Mouse (Mus musculus) hindbrain, embryonic 14.5 days (tissue): ENCODE measurements around the gene Slc25a39. TPM values are rescaled to one million over a fixed set of nuclear protein-coding genes. Genes with fewer than 3 reads are reported as not detected.
A peak's percentile ranks its signal among the peaks of the same experiment; 100 is the strongest.
"Not testable (repeated sequence)": the region's sequence is repeated elsewhere in the genome, so short reads cannot be mapped to it uniquely, and the experiment has no call there.

Source experiments
- ATAC-seq: fragments of 200-750 bp; cut with Nextera tagmentation; 2 replicates; pipeline ENCODE4 v1.8.0; 2017; ENCODE audit warnings: moderate number of reproducible peaks, mild to moderate bottlenecking, moderate TSS enrichment, moderate library complexity; ENCODE audit not compliant: low FRiP score
- DNase-seq: peaks from one replicate; pipeline ENCODE4 v3.0.0-alpha.2; 2015; ENCODE audit warnings: low spot score
- H3K27ac ChIP-seq: fragments of 300-500 bp; sonication (generic); 2 replicates; pipeline ENCODE4 v1.5.1; 2014; ENCODE audit warnings: mild to moderate bottlenecking, moderate library complexity
- H3K27me3 ChIP-seq: fragments of 300-500 bp; sonication (generic); 2 replicates; pipeline ENCODE4 v1.6.1; 2014; ENCODE audit warnings: mild to moderate bottlenecking, low read length, mixed read lengths; ENCODE audit not compliant: control insufficient read depth, insufficient read depth
- H3K36me3 ChIP-seq: fragments of 300-500 bp; sonication (generic); replicated peaks from 2 replicates; pipeline ENCODE4 v1.6.1; 2014; ENCODE audit not compliant: control insufficient read depth, insufficient read depth
- H3K4me1 ChIP-seq: fragments of 300-500 bp; sonication (generic); replicated peaks from 2 replicates; pipeline ENCODE4 v1.6.1; 2014; ENCODE audit warnings: antibody characterized with exemption, low read length, mixed read lengths; ENCODE audit not compliant: control insufficient read depth, insufficient read depth
- H3K4me2 ChIP-seq: fragments of 300-500 bp; sonication (generic); replicated peaks from 2 replicates; pipeline ENCODE4 v1.6.1; 2014; ENCODE audit warnings: mild to moderate bottlenecking, moderate library complexity
- H3K4me3 ChIP-seq: fragments of 300-500 bp; sonication (generic); replicated peaks from 2 replicates; pipeline ENCODE4 v1.5.1; 2014; ENCODE audit warnings: mild to moderate bottlenecking, low read length
- H3K9ac ChIP-seq: fragments of 300-500 bp; sonication (generic); 2 replicates; pipeline ENCODE4 v1.6.1; 2014
- H3K9me3 ChIP-seq: fragments of 300-500 bp; sonication (generic); 2 replicates; pipeline ENCODE4 v1.6.1; 2016; ENCODE audit warnings: low read length; ENCODE audit not compliant: control insufficient read depth
- WGBS: fragments of 180-500 bp; shearing (Covaris S2); extraction: QIAGEN DNeasy Blood & Tissue Kit; methylation state at CpG from one replicate; pipeline ENCODE4 v1.1.7; 2014; 5-methylcytosine and 5-hydroxymethylcytosine counted together
- polyA plus RNA-seq: library from polyadenylated mRNA; unstranded; fragments of >200 nt; fragmentation: Nextera tagmentation; extraction: Ambion mirVana; gene quantifications from 2 replicates; pipeline ENCODE4 v1.2.1, GENCODE M21; 2014

Slc25a39 gene
- polyA plus RNA-seq, 1 experiment from 2014 or later, result 154 TPM

DNA sequence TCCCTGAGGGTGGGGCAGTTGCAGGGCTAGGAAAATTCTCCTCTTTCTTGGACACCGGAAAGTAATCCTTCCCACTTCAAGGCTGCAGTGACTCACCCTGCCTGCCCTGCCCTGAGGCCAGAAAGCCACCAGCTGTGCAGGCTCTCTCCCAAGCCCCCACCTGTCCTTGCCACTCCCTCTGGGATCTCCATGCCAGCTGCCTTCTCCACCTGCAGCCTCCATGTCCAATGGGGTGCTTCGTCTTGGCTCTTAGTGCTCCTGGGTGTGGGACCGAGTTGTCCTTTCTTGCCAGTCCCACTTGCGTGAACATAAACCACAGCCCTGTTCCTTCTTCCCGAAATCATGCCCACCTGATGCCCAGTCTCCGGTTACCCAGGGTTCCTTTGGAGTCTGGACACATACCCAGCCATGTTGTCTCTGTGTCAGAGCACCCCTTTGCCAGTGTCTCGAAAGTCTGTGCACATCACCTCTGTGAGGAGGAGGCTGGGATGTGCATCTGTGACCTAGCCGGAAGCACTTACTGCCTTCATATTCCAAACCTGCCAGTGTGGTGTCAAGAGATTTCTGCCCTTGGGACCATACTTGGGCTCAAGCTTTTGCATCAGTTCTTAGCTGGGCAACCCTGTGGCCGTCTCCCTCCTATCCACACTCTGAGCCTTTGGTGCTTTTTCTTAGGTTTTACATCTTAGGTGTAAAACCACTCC, 13.2 kb downstream of the Slc25a39 start:
- ATAC-seq, result no peak
- 59% methylated on average over 9 of the region's 9 CpGs for WGBS
- Histone ChIP-seq H3K9ac (peak overlapping the region; percentile 96), H3K4me2 (peak overlapping the region; percentile 89), H3K4me3 (peak overlapping the region; percentile 84), H3K4me1 (peaks cover 47% of the 10 kb centered on the region), H3K36me3 (peaks cover 17% of the 10 kb centered on the region), H3K27ac (peak overlapping the region; percentile 98), H3K27me3 (0 out of 2 replicates have a peak, but pooled peaks cover 3% of the 10 kb centered on the region), H3K9me3 (no peaks in the 10 kb centered on the region)
- DNase-seq, result no peak

DNA sequence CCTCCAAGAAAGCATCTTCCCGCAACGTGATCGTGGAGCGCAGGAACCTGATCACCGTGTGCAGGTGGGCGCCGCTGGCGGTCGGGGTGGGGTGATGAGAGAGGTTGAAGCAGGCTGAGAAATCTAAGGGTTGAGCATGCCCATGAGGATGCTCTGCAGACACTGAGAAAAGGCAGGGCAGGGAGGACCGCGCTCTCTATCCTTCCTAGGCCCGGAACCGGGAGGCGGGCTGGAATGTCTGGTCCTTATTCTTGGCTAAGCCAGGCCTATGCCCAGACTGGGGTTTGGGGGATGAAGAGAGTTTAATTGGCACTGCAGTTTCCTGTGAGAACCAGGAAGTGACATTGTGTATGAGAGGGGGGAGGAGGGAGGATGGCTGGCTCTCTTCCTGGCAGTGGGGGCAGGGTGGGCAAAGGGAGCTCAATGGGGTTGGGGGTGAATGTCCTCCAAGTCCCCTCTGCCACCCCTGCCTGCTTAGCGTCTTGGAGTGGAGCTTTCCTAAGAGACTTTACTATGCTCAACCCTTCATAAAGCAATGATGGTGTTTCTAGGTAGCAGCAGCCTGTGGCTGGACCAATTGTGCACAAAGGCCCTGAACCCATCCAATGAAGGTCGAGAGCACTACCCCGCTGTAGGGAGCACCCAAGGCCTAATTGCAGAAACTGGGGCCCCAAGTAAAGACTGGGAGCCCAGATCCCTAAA, 13.9 kb downstream of the Slc25a39 start:
- DNase-seq (peak; percentile 60), ATAC-seq (peak; percentile 53)
- no peaks in the 10 kb centered on the region for H3K27me3 ChIP-seq
- H3K4me3 ChIP-seq, result peak overlapping the region; percentile 84
- peak overlapping the region; percentile 89 for H3K4me2 ChIP-seq
- H3K4me1 ChIP-seq, result peaks cover 44% of the 10 kb centered on the region
- no peaks in the 10 kb centered on the region for H3K9me3 ChIP-seq
- H3K9ac ChIP-seq, result peak overlapping the region; percentile 96
- 4% methylated on average over 17 of the region's 17 CpGs for WGBS
- peaks cover 10% of the 10 kb centered on the region for H3K36me3 ChIP-seq
- peak overlapping the region; percentile 98 for H3K27ac ChIP-seq

DNA sequence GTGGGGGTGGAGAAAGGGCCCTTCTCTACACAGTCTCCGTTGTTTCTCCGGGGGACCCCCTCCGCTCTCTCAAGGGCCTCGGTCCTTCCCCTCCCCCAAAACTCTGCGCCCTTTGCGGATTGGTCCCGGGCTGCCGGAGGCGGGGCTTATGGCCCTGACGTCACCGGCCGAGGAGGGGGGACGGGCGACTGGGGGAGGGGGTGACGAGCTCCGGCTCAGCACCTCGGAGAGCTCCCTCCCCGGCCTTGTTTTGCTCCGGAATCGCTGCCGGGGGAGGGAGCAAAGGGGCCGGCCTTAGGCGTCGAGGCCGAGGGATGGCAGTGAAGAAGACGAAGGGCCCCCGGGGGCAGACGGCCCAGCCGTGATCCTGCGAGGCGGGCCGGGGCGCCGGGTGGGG, 14.5 kb downstream of the Slc25a39 start, which contains the start of gene Rundc3a:
Gene Rundc3a, plus strand, starts transcription at position 166 of the 397 bp plus-strand sequence.
- under 1% methylated on average over 34 of the region's 34 CpGs for WGBS
- peak; percentile 91 for ATAC-seq
- Histone ChIP-seq H3K27me3 (no peaks in the 10 kb centered on the region), H3K4me1 (peaks cover 40% of the 10 kb centered on the region), H3K36me3 (peaks cover 4% of the 10 kb centered on the region), H3K27ac (peak within 1 kb of the TSS; percentile 98), H3K4me3 (peak within 1 kb of the TSS; percentile 84), H3K9me3 (no peaks in the 10 kb centered on the region), H3K9ac (peak within 1 kb of the TSS; percentile 96), H3K4me2 (peak within 1 kb of the TSS; percentile 89)
- peak; percentile 97 for DNase-seq

DNA sequence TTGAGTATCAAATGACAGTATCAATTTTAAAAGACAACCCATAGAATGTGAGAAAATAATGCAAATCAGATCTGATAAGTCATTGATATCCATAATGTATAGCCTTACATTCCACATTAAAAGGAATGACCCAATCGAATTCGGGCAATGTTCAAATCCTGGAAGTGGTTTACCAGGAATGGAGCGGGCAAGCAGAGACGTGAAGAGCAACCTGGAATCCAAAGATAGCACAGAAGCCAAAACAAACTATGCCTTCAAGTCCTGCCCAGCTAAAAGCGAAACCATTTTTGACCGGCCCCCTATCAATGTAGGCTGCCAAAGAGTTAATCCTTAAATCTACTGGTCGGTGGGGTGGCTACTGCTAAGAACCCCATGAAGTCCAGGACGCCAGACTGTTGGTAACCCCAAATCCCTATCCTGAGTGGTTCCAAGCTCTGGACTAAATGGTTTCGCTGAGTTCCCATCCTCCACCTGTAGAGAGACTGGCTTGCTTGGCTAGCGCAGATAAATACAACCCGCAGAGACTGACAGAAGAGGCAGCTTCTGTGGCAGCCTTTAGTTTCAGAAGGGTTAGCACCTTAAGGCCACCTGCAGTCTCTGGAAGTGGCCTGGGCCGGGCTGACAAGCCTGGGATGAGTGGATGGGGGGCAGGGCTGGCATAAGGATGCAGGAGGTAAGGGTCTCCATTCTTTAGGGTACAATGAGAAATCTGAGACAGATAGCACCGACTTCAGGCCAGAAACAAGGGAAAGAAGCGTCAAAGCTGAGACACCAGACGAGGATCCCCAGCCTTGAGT, 15.1 kb downstream of the Slc25a39 start:
- DNase-seq (peak; percentile 32), ATAC-seq (peak; percentile 55)
- H3K4me1 ChIP-seq, result peaks cover 38% of the 10 kb centered on the region
- H3K27ac ChIP-seq, result peak overlapping the region; percentile 98
- peak overlapping the region; percentile 96 for H3K9ac ChIP-seq
- peak overlapping the region; percentile 84 for H3K4me3 ChIP-seq
- H3K9me3 ChIP-seq, result no peaks in the 10 kb centered on the region
- H3K4me2 ChIP-seq, result peak overlapping the region; percentile 89
- no peaks in the 10 kb centered on the region for H3K36me3 ChIP-seq
- no peaks in the 10 kb centered on the region for H3K27me3 ChIP-seq
- WGBS, result 23% methylated on average over 15 of the region's 15 CpGs

DNA sequence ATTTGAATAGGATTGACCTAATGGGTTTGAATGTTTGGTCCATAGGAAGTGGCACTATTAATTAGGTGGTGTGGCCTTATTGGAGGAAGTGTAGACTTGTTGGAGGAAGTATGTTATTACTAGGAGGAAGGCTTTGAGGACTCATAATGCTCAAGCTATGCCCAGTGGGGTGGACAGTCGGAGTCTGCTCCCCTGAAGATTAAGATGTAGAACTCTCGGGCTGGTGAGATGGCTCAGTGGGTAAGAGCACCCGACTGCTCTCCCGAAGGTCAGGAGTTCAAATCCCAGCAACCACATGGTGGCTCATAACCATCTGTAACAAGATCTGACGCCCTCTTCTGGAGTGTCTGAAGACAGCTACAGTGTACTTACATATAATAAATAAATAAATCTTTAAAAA, 18.3 kb downstream of the Slc25a39 start:
- H3K36me3 ChIP-seq, H3K27ac ChIP-seq, H3K27me3 ChIP-seq, H3K4me2 ChIP-seq, H3K9ac ChIP-seq, H3K4me1 ChIP-seq, H3K9me3 ChIP-seq, ATAC-seq, H3K4me3 ChIP-seq, DNase-seq: not testable (repeated sequence)
- 90% methylated on average over 4 of the region's 5 CpGs for WGBS

DNA sequence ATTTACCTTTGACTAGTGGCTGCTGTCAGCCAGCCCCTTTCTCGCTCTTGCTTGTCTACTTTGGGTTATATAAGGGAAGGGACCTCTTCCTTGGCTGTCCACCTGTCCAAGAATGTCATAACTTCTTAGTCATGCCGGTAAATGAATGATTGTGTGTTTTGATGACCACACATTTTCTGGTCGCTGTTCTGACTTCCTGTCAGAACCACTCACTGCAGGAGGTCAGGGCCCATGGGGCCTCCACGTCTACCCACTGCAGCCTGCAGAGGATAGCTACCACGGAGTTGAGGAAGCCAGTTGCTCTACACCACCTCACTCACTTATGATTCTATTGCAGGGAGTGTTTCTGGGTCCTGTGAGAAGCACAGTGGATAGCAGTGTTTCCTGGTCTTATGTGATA, 21.6 kb downstream of the Slc25a39 start:
- no peaks in the 10 kb centered on the region for H3K36me3 ChIP-seq
- no peaks in the 10 kb centered on the region for H3K9me3 ChIP-seq
- DNase-seq (no peak), ATAC-seq (no peak)
- no peak overlapping the region for H3K27ac ChIP-seq
- no peaks in the 10 kb centered on the region for H3K27me3 ChIP-seq
- H3K4me1 ChIP-seq, result no peaks in the 10 kb centered on the region
- 65% methylated on average over 5 of the region's 5 CpGs for WGBS
- H3K4me2 ChIP-seq, result no peak overlapping the region
- H3K9ac ChIP-seq, result no peak overlapping the region
- no peak overlapping the region for H3K4me3 ChIP-seq

DNA sequence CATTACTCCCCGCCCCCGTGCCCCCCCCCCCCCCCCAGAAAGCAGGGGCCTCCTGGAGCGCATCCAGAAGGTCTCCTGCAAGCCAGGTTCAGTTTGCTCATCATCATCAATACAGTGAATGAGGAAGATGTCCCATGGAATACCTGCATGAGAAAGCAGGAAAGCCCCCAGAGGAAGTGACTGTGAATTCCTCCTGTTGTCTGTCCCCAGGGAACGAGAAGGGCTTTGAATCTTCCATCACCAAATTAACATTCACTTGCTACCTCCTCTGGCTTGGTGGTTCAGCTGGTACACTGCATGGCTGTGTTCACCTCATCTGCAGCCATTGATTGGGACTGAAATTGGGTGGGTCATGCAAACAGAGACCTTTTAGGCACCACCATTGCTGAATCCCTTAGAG, 22.7 kb downstream of the Slc25a39 start:
- no peaks in the 10 kb centered on the region for H3K36me3 ChIP-seq
- H3K4me2 ChIP-seq, result no peak overlapping the region
- WGBS, result 57% methylated on average over 4 of the region's 4 CpGs
- H3K4me3 ChIP-seq, result no peak overlapping the region
- H3K27ac ChIP-seq, result no peak overlapping the region
- no peaks in the 10 kb centered on the region for H3K27me3 ChIP-seq
- no peak overlapping the region for H3K9ac ChIP-seq
- no peaks in the 10 kb centered on the region for H3K9me3 ChIP-seq
- no peaks in the 10 kb centered on the region for H3K4me1 ChIP-seq
- DNase-seq (no peak), ATAC-seq (no peak)

DNA sequence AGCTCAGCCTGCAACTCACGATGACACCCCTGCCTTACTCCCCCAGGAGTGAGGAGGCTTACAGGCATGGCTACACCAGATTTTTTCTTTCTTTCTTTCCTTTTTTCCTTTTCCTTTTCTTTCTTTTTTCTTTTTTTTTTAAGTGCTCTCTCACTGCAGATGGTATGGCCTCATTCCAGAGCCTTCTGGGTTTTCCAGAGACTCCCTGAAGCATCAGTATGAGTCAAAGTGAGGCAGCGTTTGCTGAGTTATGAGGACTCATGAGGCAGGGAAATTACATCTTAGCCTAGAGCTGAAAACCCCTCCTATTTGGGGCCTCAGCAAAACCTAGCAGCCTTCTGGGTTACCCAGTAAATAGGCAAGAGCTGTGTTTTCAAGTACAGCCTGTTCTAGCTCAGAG, 23.3 kb downstream of the Slc25a39 start:
- no peaks in the 10 kb centered on the region for H3K4me1 ChIP-seq
- H3K4me3 ChIP-seq, result no peak overlapping the region
- H3K9me3 ChIP-seq, result no peaks in the 10 kb centered on the region
- no peak overlapping the region for H3K4me2 ChIP-seq
- no peaks in the 10 kb centered on the region for H3K27me3 ChIP-seq
- no peak overlapping the region for H3K27ac ChIP-seq
- WGBS, result 84% methylated on average over 2 of the region's 2 CpGs
- no peak overlapping the region for H3K9ac ChIP-seq
- ATAC-seq (no peak), DNase-seq (no peak)
- no peaks in the 10 kb centered on the region for H3K36me3 ChIP-seq
